Mouse (Mus musculus) cerebellum, adult 2 months (tissue): Measurements from ENCODE around the gene Gm6309. TPM values are rescaled to one million over a fixed set of nuclear protein-coding genes. Genes with fewer than 3 reads are reported as not detected.
"Not testable (repeated sequence)": the region's sequence is repeated elsewhere in the genome, so short reads cannot be mapped to it uniquely, and the experiment has no call there.

Experiments
- DNase-seq, 2 experiments: peaks; one replicate each; pipeline ENCODE4 v3.0.0; 2021
- H3K27ac ChIP-seq: fragments of 200-500 bp; 2 replicates; pipeline ENCODE4 v1.5.1; 2012; ENCODE audit warnings: low read length, control low read depth, inconsistent platforms; ENCODE audit not compliant: insufficient read depth
- H3K27me3 ChIP-seq: fragments of 200-500 bp; 2 replicates; pipeline ENCODE4 v1.6.1; 2012; ENCODE audit warnings: inconsistent platforms, mild to moderate bottlenecking, low read length, moderate library complexity; ENCODE audit not compliant: control insufficient read depth, insufficient read depth
- H3K4me1 ChIP-seq: fragments of 200-500 bp; 2 replicates; pipeline ENCODE4 v1.6.1; 2011; ENCODE audit warnings: low read length; ENCODE audit not compliant: control insufficient read depth, insufficient read depth
- H3K4me3 ChIP-seq: fragments of 200-500 bp; replicated peaks from 2 replicates; pipeline ENCODE3; 2011; ENCODE audit warnings: mild to moderate bottlenecking, low read depth, low read length, control low read depth; ENCODE audit not compliant: insufficient read depth
- CTCF ChIP-seq: fragments of 200-500 bp; IDR thresholded peaks from 2 replicates; pipeline ENCODE4 v1.5.1; 2011; ENCODE audit warnings: low read depth, mild to moderate bottlenecking, control low read depth, low read length, moderate library complexity, borderline replicate concordance; ENCODE audit not compliant: insufficient read depth
- POLR2A ChIP-seq: fragments of 200-500 bp; IDR thresholded peaks from 2 replicates; pipeline ENCODE4 v1.6.1; 2011; ENCODE audit warnings: low read length, control low read depth, borderline replicate concordance; ENCODE audit not compliant: insufficient read depth
- WGBS: fragments of 180-500 bp; shearing (Covaris S2); methylation state at CpG from one replicate; pipeline ENCODE4 v1.1.7; 2018; 5-methylcytosine and 5-hydroxymethylcytosine counted together
- polyA plus RNA-seq: library from polyadenylated mRNA; depleted of rRNA; stranded (reverse); fragments of >200 nt; gene quantifications from 2 replicates; pipeline ENCODE4 v1.2.3, GENCODE M21; 2012

Gm6309 gene
- polyA plus RNA-seq, 1 experiment: not detected

GRCm38 (mm10) chr5:146190093-146190492 lies 19.6 kb upstream of the Gm6309 start:
- DNase-seq: no peak
- WGBS: 35% methylated on average over 4 of the region's 4 CpGs
- peak overlapping the region; percentile 86 for H3K27ac ChIP-seq
- H3K4me3 ChIP-seq: no peak overlapping the region
- TF ChIP-seq CTCF: no peak
- no peak for TF ChIP-seq POLR2A
- no peaks in the 10 kb centered on the region for H3K27me3 ChIP-seq
- peaks cover 21% of the 10 kb centered on the region for H3K4me1 ChIP-seq

DNA sequence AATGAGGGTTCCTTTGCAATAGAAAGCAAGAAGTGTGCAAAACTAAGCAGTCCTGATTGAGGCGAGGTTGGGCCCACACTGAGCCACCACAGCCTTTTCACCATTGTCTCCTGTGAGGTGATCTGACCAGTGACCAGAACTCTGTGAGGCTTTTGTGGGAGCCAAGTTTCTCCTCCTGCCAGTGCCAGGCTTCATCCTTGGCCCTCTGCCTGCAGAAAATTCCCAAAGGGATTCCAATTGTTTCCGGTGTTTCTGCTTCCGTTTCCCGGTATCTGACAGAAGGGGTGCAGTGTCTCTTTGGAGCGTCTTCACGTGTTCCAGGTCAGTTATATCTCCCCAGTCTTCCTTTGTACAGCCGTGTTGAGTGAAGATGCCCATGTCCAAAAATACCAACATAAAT lies 18.2 kb upstream of the Gm6309 start:
- Histone ChIP-seq H3K27me3 (no peaks in the 10 kb centered on the region), H3K4me1 (peaks cover 21% of the 10 kb centered on the region), H3K4me3 (no peak overlapping the region), H3K27ac (no peak overlapping the region)
- no peak for TF ChIP-seq CTCF
- no peak for TF ChIP-seq POLR2A
- WGBS: 23% methylated on average over 7 of the region's 7 CpGs
- peak; percentile 52 to 56 for DNase-seq

DNA sequence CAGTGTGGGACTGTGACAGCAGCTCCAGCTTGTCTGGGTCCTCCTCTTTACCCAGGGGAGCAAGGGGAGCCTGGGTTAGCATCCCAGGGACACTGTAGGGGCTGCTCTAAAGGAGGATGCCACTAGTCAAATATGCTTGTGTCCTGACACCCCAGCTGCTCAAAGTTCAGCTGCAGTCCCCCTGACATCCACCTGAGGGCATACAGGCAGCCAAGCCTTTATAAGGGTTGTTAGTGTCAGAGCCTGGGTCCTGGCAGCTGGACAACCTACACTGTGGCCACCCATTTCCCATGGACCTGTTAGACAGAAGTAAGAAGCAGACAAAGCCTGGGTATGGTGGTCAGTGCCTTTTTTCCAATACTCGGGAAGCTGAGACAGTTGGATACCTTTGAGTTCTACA lies 17.6 kb upstream of the Gm6309 start:
- no peak for TF ChIP-seq POLR2A
- TF ChIP-seq CTCF: peak; percentile 3; the same call in 1 of the 2 replicates
- no peaks in the 10 kb centered on the region for H3K27me3 ChIP-seq
- no peak overlapping the region for H3K4me3 ChIP-seq
- H3K4me1 ChIP-seq: peaks cover 21% of the 10 kb centered on the region
- 89% methylated on average over 1 of the region's 1 CpGs for WGBS
- DNase-seq: no peak
- H3K27ac ChIP-seq: no peak overlapping the region

- DNase-seq: peak; percentile 79 to 84
- H3K27ac ChIP-seq, H3K27me3 ChIP-seq, H3K4me3 ChIP-seq: not testable (repeated sequence)
- peak; percentile 79 for TF ChIP-seq CTCF
- 28% methylated on average over 5 of the region's 5 CpGs for WGBS
- H3K4me1 ChIP-seq: peaks cover 21% of the 10 kb centered on the region
These were observed 16.9 kb upstream of the Gm6309 start for GRCm38 (mm10) chr5:146187441-146187840.

GRCm38 (mm10) chr5:146185204-146185603 lies 14.7 kb upstream of the Gm6309 start, which contains the start of gene 1700001J03Rik:
TSS of gene 1700001J03Rik (minus strand) at chr5:146185304.
- H3K27me3 ChIP-seq, DNase-seq, H3K27ac ChIP-seq, H3K4me3 ChIP-seq: not testable (repeated sequence)
- WGBS: 77% methylated on average over 4 of the region's 4 CpGs
- H3K4me1 ChIP-seq: peaks cover 15% of the 10 kb centered on the region

GRCm38 (mm10) chr5:146172744-146173143 lies 2.2 kb upstream of the Gm6309 start:
- H3K4me3 ChIP-seq, H3K4me1 ChIP-seq, H3K27ac ChIP-seq, H3K27me3 ChIP-seq: not testable (repeated sequence)
- WGBS: 59% methylated on average over 4 of the region's 4 CpGs
- peak; percentile 53 to 54 for DNase-seq
- peak; percentile 39; the same call in 1 of the 2 replicates for TF ChIP-seq CTCF

- not testable (repeated sequence) for H3K4me3 ChIP-seq, H3K27me3 ChIP-seq, H3K27ac ChIP-seq, H3K4me1 ChIP-seq, DNase-seq
- 96% methylated on average over 3 of the region's 3 CpGs for WGBS
These were observed 10.1 kb downstream of the Gm6309 start, which contains the start of gene Gm5565 for GRCm38 (mm10) chr5:146160439-146160838. TSS of gene Gm5565 (minus strand) at chr5:146160539.

- not testable (repeated sequence) for DNase-seq, H3K4me1 ChIP-seq, H3K27ac ChIP-seq, H3K27me3 ChIP-seq, H3K4me3 ChIP-seq
- WGBS: 95% methylated on average over 4 of the region's 4 CpGs
These were observed 12.2 kb downstream of the Gm6309 start for GRCm38 (mm10) chr5:146158326-146158725.

- 63% methylated on average over 3 of the region's 3 CpGs for WGBS
- H3K27ac ChIP-seq: no peak overlapping the region
- TF ChIP-seq CTCF: no peak
- TF ChIP-seq POLR2A: no peak
- H3K4me3 ChIP-seq: no peak overlapping the region
- no peaks in the 10 kb centered on the region for H3K4me1 ChIP-seq
- H3K27me3 ChIP-seq: no peaks in the 10 kb centered on the region
- no peak for DNase-seq
These were observed 20.1 kb downstream of the Gm6309 start for GRCm38 (mm10) chr5:146150454-146150853.
